Mouse (Mus musculus): ENCODE measurements around the gene Mpc1.
A peak's percentile ranks its signal among the peaks of the same experiment; 100 is the strongest.
"Not testable (repeated sequence)": the region's sequence is repeated elsewhere in the genome, so short reads cannot be mapped to it uniquely, and the experiment has no call there.

The Mpc1 gene

GRCm38 (mm10) chr17:8337159-8337558 lies 54.5 kb downstream of the Mpc1 start, which contains the start of gene Prr18:
TSS of gene Prr18 (plus strand) at chr17:8337459.
- not testable (repeated sequence) for DNase-seq

GRCm38 (mm10) chr17:8339666-8340374 lies 57.1 kb downstream of the Mpc1 start:
- no peak for DNase-seq

GRCm38 (mm10) chr17:8340407-8341359 lies 58.0 kb downstream of the Mpc1 start:
- DNase-seq: no peak

- no peak for DNase-seq
Measured at GRCm38 (mm10) chr17:8341360-8341963, 58.8 kb downstream of the Mpc1 start.

- peak in 1 of 2 experiments; percentile 31 for DNase-seq
Measured at GRCm38 (mm10) chr17:8342706-8343105, 60.0 kb downstream of the Mpc1 start.

- no peak for DNase-seq
Measured at GRCm38 (mm10) chr17:8343416-8343815, 60.7 kb downstream of the Mpc1 start.
